Mouse (Mus musculus): ENCODE results near the gene Slc7a11. TPM values are rescaled to one million over a fixed set of nuclear protein-coding genes. Genes with fewer than 3 reads are reported as not detected.

Slc7a11 gene
- polyA plus RNA-seq, 1 experiment = 7.2 TPM

DNA sequence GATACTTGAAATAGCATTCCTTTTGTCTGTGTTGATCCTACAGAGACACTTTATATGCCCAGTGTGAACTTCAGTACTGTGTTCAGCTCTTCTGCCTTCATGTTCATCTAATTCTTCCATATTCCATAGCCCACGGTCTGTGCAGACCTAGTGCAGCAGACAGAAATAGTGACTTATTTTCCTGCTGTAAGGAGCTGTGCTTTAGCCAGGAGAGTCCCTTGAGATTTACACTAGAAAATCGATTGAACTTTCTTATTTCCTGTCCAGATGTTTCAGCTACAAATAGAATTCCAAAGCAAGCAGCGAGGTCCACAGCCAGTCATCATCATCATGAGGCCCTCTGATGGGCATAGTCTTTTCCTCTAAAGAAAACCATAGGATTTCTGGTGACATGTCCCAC lies 431.4 kb downstream of the Slc7a11 start:
- Histone ChIP-seq H3K79me2 (ENCODE audit: control insufficient read depth, insufficient read depth) (no peaks in the 10 kb centered on the region), H3K27me3 (ENCODE audit: control insufficient read depth, insufficient read depth, insufficient read length) (no peaks in the 10 kb centered on the region)
- TF ChIP-seq TCF3 (IDR thresholded peaks at IDR 0.05; ENCODE audit: insufficient read length, low read depth) (no peak), POLR2AphosphoS2 (IDR thresholded peaks at IDR 0.05; ENCODE audit: insufficient read length, low read depth) (no peak), USF1 (IDR thresholded peaks at IDR 0.05; ENCODE audit: low read depth) (no peak), POLR2A (IDR thresholded peaks at IDR 0.05; ENCODE audit: insufficient read length, low read depth) (no peak), MYOG (IDR thresholded peaks at IDR 0.05; ENCODE audit: control insufficient read depth in 1 of 3, insufficient read depth in 1 of 3, insufficient read length in 2 of 3, low read depth in 2 of 3) (no peak), MYOD1 (IDR thresholded peaks at IDR 0.05; ENCODE audit: control insufficient read depth in 1 of 3, insufficient read length in 2 of 3, low read depth in 2 of 3) (no peak), E2F4 (IDR thresholded peaks at IDR 0.05; ENCODE audit: insufficient read depth) (no peak), SRF (IDR thresholded peaks at IDR 0.05; ENCODE audit: control insufficient read depth, insufficient read length, low read depth) (no peak), REST (IDR thresholded peaks at IDR 0.05; ENCODE audit: insufficient read depth, insufficient read length) (no peak), CEBPB (IDR thresholded peaks at IDR 0.05; ENCODE audit: insufficient read depth, poor library complexity, severe bottlenecking) (no peak), MAX (IDR thresholded peaks at IDR 0.05; ENCODE audit: low read depth) (no peak), TCF12 (IDR thresholded peaks at IDR 0.05; ENCODE audit: insufficient read depth, poor library complexity, severe bottlenecking) (no peak)

DNA sequence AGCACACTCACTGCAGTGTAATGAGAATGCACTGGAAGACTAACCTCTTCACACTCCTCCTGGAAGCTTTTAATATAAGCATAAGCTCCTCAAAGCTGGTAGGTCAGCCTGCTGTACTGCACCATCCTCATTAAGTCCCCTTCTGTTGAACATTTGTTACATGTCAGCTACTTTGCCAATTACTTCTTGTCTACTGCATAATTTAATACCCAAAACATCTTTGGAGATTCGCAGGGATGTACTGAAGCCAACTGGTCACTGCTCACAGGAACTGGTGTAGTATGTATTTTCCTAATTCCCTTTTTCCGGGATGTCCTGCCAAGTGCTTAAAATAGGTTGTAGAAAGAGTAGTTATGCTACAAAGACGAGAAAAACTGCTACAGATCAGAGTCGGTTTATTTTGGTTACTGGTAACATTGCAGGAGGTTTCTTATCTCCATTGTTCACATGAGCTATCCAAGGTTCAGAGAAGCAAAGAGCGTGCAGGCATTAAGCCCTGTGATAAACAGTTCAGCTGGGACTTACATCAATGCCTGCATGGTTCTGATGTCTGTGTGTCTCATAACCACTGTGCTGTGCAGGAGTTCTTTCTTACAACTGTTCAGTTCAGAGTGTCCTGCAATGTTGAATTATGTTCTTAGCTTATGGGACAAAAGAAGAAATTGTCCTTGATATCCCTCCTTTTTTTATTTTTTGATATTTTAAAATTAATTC lies 439.3 kb downstream of the Slc7a11 start:
- no peak overlapping the region for H3K4me3 ChIP-seq
- TF ChIP-seq MYOD1 (IDR thresholded peaks at IDR 0.05; ENCODE audit: control insufficient read depth in 1 of 3, insufficient read length in 2 of 3, low read depth in 2 of 3) (no peak), REST (IDR thresholded peaks at IDR 0.05; ENCODE audit: insufficient read depth, insufficient read length) (no peak), MAX (IDR thresholded peaks at IDR 0.05; ENCODE audit: low read depth) (no peak), TCF12 (IDR thresholded peaks at IDR 0.05; ENCODE audit: insufficient read depth, poor library complexity, severe bottlenecking) (no peak), USF1 (IDR thresholded peaks at IDR 0.05; ENCODE audit: low read depth) (no peak), MYOG (IDR thresholded peaks at IDR 0.05; ENCODE audit: control insufficient read depth in 1 of 3, insufficient read depth in 1 of 3, insufficient read length in 2 of 3, low read depth in 2 of 3) (no peak), SRF (IDR thresholded peaks at IDR 0.05; ENCODE audit: control insufficient read depth, insufficient read length, low read depth) (no peak), TCF3 (IDR thresholded peaks at IDR 0.05; ENCODE audit: insufficient read length, low read depth) (no peak), CEBPB (IDR thresholded peaks at IDR 0.05; ENCODE audit: insufficient read depth, poor library complexity, severe bottlenecking) (no peak), POLR2A (IDR thresholded peaks at IDR 0.05; ENCODE audit: insufficient read length, low read depth) (no peak), E2F4 (IDR thresholded peaks at IDR 0.05; ENCODE audit: insufficient read depth) (no peak), POLR2AphosphoS2 (IDR thresholded peaks at IDR 0.05; ENCODE audit: insufficient read length, low read depth) (no peak)
- H3K36me3 ChIP-seq (ENCODE audit: control insufficient read depth, insufficient read depth) = no peaks in the 10 kb centered on the region
- H3K79me2 ChIP-seq (ENCODE audit: control insufficient read depth, insufficient read depth) = no peaks in the 10 kb centered on the region
- H3K4me2 ChIP-seq (ENCODE audit: low read depth) = no peak overlapping the region
- no peaks in the 10 kb centered on the region for H3K27me3 ChIP-seq (ENCODE audit: control insufficient read depth, insufficient read depth, insufficient read length)
- no peak overlapping the region for H3ac ChIP-seq (ENCODE audit: control insufficient read depth, insufficient read length)

More for the DNA sequence above, 431.4 kb downstream of the Slc7a11 start:
- no peak overlapping the region for H3ac ChIP-seq (ENCODE audit: control insufficient read depth, insufficient read length)
- peak overlapping the region; percentile 1 for H3K4me2 ChIP-seq (ENCODE audit: low read depth)
- H3K4me3 ChIP-seq = no peak overlapping the region
- H3K36me3 ChIP-seq (ENCODE audit: control insufficient read depth, insufficient read depth) = no peaks in the 10 kb centered on the region

DNA sequence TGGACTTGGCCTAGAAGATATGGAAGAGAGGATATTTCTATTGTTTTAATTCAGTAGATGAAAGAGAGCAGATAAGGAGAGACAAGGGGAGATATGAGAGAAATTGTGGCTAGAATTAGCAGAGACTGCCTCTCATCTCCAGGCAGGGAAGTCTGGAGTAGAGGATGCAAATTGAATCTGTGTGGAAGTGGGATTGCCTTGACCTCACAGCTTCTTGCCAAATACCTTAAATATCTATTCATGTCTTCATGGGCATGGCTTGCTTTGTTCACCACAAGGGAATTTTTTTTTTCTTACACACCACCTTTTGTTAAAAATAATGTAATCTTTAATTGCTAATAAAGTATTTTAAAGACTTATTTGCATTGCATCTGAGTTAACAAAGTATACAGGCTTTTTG lies 441.3 kb downstream of the Slc7a11 start:
- Histone ChIP-seq H3K79me2 (ENCODE audit: control insufficient read depth, insufficient read depth) (no peaks in the 10 kb centered on the region), H3ac (ENCODE audit: control insufficient read depth, insufficient read length) (no peak overlapping the region), H3K4me3 (no peak overlapping the region), H3K27me3 (ENCODE audit: control insufficient read depth, insufficient read depth, insufficient read length) (no peaks in the 10 kb centered on the region), H3K4me2 (ENCODE audit: low read depth) (peak overlapping the region; percentile 28), H3K36me3 (ENCODE audit: control insufficient read depth, insufficient read depth) (no peaks in the 10 kb centered on the region)
- TF ChIP-seq REST (IDR thresholded peaks at IDR 0.05; ENCODE audit: insufficient read depth, insufficient read length) (no peak), POLR2AphosphoS2 (IDR thresholded peaks at IDR 0.05; ENCODE audit: insufficient read length, low read depth) (no peak), MYOG (IDR thresholded peaks at IDR 0.05; ENCODE audit: control insufficient read depth in 1 of 3, insufficient read depth in 1 of 3, insufficient read length in 2 of 3, low read depth in 2 of 3) (no peak), SRF (IDR thresholded peaks at IDR 0.05; ENCODE audit: control insufficient read depth, insufficient read length, low read depth) (no peak), MAX (IDR thresholded peaks at IDR 0.05; ENCODE audit: low read depth) (no peak), TCF12 (IDR thresholded peaks at IDR 0.05; ENCODE audit: insufficient read depth, poor library complexity, severe bottlenecking) (no peak), CEBPB (IDR thresholded peaks at IDR 0.05; ENCODE audit: insufficient read depth, poor library complexity, severe bottlenecking) (no peak), USF1 (IDR thresholded peaks at IDR 0.05; ENCODE audit: low read depth) (no peak)

DNA sequence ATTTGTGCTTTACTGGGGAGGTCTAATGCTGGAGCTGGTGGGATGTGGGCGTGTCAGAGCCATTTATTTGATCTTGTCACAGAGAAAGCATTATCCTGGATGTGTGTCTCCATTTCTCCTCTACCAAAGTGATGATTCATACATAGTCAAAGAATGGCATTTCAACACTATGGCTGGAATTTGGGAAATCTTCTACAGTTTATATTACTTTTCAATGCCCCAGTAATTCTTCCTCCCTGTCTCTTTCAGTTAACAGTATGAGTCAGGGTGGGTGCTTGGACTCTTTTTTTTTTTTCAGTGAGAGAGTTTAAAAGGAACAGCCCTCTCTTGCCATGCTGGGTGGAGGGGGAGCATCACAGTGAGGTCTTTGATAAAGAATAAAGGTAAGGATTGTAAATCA lies 441.8 kb downstream of the Slc7a11 start:
- H3K79me2 ChIP-seq (ENCODE audit: control insufficient read depth, insufficient read depth) = no peaks in the 10 kb centered on the region
- H3K4me3 ChIP-seq = no peak overlapping the region
- no peak overlapping the region for H3ac ChIP-seq (ENCODE audit: control insufficient read depth, insufficient read length)
- H3K27me3 ChIP-seq (ENCODE audit: control insufficient read depth, insufficient read depth, insufficient read length) = no peaks in the 10 kb centered on the region
- peak overlapping the region; percentile 28 for H3K4me2 ChIP-seq (ENCODE audit: low read depth)
- no peaks in the 10 kb centered on the region for H3K36me3 ChIP-seq (ENCODE audit: control insufficient read depth, insufficient read depth)
- peak; percentile 37; the same call in 1 of the 2 replicates for TF ChIP-seq CEBPB (IDR thresholded peaks at IDR 0.05; ENCODE audit: insufficient read depth, poor library complexity, severe bottlenecking)
- no peak for TF ChIP-seq MYOD1 (IDR thresholded peaks at IDR 0.05; ENCODE audit: control insufficient read depth in 1 of 3, insufficient read length in 2 of 3, low read depth in 2 of 3)

DNA sequence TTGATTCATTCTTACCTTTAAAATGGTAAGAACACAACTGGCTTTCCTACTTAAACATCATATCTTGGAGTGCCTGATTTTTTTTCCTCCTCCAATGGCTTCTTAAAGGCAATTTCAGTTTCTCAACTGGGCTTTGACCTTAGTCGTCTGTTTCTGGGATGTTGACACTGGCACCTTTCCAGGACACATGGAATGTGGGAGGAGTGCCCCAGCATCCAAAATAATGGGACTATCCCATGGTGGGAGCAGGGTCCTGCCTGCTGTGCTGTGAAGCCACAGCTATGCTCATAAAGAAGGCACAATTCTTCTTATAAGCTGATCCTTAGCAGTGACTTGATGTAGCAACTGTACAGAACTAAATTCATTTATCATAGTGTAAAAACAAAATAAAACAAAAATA lies 450.5 kb downstream of the Slc7a11 start:
- no peaks in the 10 kb centered on the region for H3K79me2 ChIP-seq (ENCODE audit: control insufficient read depth, insufficient read depth)
- no peak overlapping the region for H3ac ChIP-seq (ENCODE audit: control insufficient read depth, insufficient read length)
- TF ChIP-seq MYOD1 (IDR thresholded peaks at IDR 0.05; ENCODE audit: control insufficient read depth in 1 of 3, insufficient read length in 2 of 3, low read depth in 2 of 3) = no peak
- TF ChIP-seq TCF3 (IDR thresholded peaks at IDR 0.05; ENCODE audit: insufficient read length, low read depth) = no peak
- TF ChIP-seq E2F4 (IDR thresholded peaks at IDR 0.05; ENCODE audit: insufficient read depth) = no peak
- no peak for TF ChIP-seq MAX (IDR thresholded peaks at IDR 0.05; ENCODE audit: low read depth)
- H3K4me3 ChIP-seq = no peak overlapping the region
- H3K27me3 ChIP-seq (ENCODE audit: control insufficient read depth, insufficient read depth, insufficient read length) = no peaks in the 10 kb centered on the region
- H3K4me2 ChIP-seq (ENCODE audit: low read depth) = no peak overlapping the region
- no peaks in the 10 kb centered on the region for H3K36me3 ChIP-seq (ENCODE audit: control insufficient read depth, insufficient read depth)
